Mouse (Mus musculus) kidney, postnatal 0 days (tissue): ENCODE results near the gene Fbxo34. TPM values are rescaled to one million over a fixed set of nuclear protein-coding genes. Genes with fewer than 3 reads are reported as not detected.

ENCODE experiments used
- ATAC-seq: fragments of 200-750 bp; cut with Nextera tagmentation; replicated peaks from 2 replicates; pipeline ENCODE4 v1.8.0; 2017; ENCODE audit warnings: low read depth, moderate number of reproducible peaks, moderate TSS enrichment, moderate library complexity; ENCODE audit not compliant: low FRiP score
- DNase-seq: peaks from one replicate; pipeline ENCODE4 v3.0.0-alpha.2; 2016; ENCODE audit warnings: low spot score
- H3K27ac ChIP-seq: fragments of 300-500 bp; sonication (generic); 2 replicates; pipeline ENCODE4 v1.5.1; 2014; ENCODE audit warnings: mild to moderate bottlenecking
- H3K27me3 ChIP-seq: fragments of 300-500 bp; sonication (generic); 2 replicates; pipeline ENCODE4 v1.6.1; 2014; ENCODE audit warnings: low read length, mixed read lengths; ENCODE audit not compliant: insufficient read depth
- H3K36me3 ChIP-seq: fragments of 300-500 bp; sonication (generic); 2 replicates; pipeline ENCODE4 v1.6.1; 2014; ENCODE audit warnings: low read length, mixed read lengths; ENCODE audit not compliant: insufficient read depth
- H3K4me1 ChIP-seq: fragments of 300-500 bp; sonication (generic); replicated peaks from 2 replicates; pipeline ENCODE4 v1.6.1; 2014; ENCODE audit warnings: antibody characterized with exemption, low read length, mixed read lengths; ENCODE audit not compliant: insufficient read depth
- H3K4me2 ChIP-seq: fragments of 300-500 bp; sonication (generic); 2 replicates; pipeline ENCODE4 v1.6.1; 2014; ENCODE audit warnings: mild to moderate bottlenecking, low read length, moderate library complexity, mixed read lengths
- H3K4me3 ChIP-seq: fragments of 300-500 bp; sonication (generic); replicated peaks from 2 replicates; pipeline ENCODE4 v1.5.1; 2014; ENCODE audit warnings: low read depth, low read length
- H3K9ac ChIP-seq: fragments of 300-500 bp; sonication (generic); 2 replicates; pipeline ENCODE4 v1.6.1; 2014; ENCODE audit warnings: low read depth, low read length
- H3K9me3 ChIP-seq: fragments of 300-500 bp; sonication (generic); replicated peaks from 2 replicates; pipeline ENCODE4 v1.6.1; 2016; ENCODE audit warnings: low read length, inconsistent platforms, mixed read lengths
- CTCF ChIP-seq: IDR thresholded peaks from 2 replicates; pipeline ENCODE4 v1.5.1; 2016; ENCODE audit warnings: antibody characterized with exemption, low read depth, mild to moderate bottlenecking, moderate library complexity
- WGBS: fragments of 180-500 bp; shearing (Covaris S2); extraction: QIAGEN DNeasy Blood & Tissue Kit; methylation state at CpG from one replicate; pipeline ENCODE4 v1.1.7; 2014; 5-methylcytosine and 5-hydroxymethylcytosine counted together
- polyA plus RNA-seq: library from polyadenylated mRNA; unstranded; fragments of >200 nt; fragmentation: Nextera tagmentation; extraction: Ambion mirVana; gene quantifications from 2 replicates; pipeline ENCODE4 v1.2.1, GENCODE M21; 2015

Fbxo34 gene
- polyA plus RNA-seq, 1 experiment from 2014 or later: 18.9 TPM

DNA sequence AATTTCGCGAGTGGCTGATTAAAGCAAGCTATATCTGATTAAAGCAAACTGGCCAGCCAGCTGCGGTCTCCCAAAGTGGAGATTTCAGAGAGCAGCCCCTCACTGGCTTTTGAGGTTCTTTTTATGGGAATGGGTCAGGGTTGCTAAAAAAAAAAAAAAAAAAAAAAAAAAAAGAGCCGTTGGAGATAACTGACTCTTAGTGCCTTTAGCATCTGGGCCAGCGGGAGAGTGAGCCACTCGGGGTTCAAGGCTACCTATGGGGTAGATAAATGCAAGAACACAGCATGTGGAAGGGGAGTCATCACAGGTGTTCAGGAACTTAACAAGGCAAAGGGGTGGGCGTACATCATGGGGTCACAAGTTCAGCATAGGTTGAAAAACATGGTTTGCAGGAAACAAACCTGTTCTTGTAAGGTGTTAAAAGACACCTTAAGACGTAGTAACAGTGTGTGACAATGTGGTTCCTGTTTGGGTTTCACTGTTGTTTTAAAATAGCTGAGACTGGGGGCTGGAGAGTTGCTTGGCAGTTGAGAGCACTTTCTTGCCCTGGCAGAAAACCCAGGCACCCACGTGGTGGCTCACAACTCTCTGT, 31.1 kb upstream of the Fbxo34 start:
- H3K27ac ChIP-seq: no peak overlapping the region
- H3K9ac ChIP-seq: no peak overlapping the region
- ATAC-seq (no peak), DNase-seq (no peak)
- H3K27me3 ChIP-seq: no peaks in the 10 kb centered on the region
- H3K36me3 ChIP-seq: no peaks in the 10 kb centered on the region
- WGBS: 69% methylated on average over 9 of the region's 9 CpGs
- H3K4me3 ChIP-seq: no peak overlapping the region
- no peak for TF ChIP-seq CTCF
- 0 out of 2 replicates have a peak, but pooled peaks cover 9% of the 10 kb centered on the region for H3K4me1 ChIP-seq
- no peaks in the 10 kb centered on the region for H3K9me3 ChIP-seq
- H3K4me2 ChIP-seq: peak overlapping the region; percentile 54; the same call in 1 of the 2 replicates

DNA sequence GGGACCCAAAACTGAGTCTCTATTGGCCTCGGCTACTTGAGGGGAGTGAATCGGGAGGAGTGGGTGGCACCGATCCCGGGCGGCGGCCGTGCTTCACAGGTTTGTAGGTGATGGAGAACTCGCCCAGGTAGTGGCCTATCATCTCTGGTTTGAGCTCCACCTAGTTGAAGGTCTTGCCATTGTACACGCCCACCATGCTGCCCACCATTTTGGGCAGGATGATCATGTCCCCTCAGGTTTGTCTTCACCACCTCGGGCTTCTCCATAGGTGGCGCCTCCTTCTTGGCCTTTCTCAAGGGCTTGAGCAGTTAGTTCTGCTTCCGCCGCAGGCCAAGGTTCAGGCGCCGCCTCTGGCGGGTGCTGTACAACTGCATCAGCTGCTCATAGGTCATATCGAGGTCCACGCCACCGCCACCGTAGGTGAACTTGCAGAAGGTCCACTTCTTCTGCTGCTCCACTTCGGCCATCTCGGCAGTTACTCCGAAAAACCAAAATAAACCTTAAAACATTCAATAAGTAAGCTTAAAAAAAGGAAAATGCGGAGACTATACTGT, 30.4 kb upstream of the Fbxo34 start:
- DNase-seq: no peak
- TF ChIP-seq CTCF: no peak

DNA sequence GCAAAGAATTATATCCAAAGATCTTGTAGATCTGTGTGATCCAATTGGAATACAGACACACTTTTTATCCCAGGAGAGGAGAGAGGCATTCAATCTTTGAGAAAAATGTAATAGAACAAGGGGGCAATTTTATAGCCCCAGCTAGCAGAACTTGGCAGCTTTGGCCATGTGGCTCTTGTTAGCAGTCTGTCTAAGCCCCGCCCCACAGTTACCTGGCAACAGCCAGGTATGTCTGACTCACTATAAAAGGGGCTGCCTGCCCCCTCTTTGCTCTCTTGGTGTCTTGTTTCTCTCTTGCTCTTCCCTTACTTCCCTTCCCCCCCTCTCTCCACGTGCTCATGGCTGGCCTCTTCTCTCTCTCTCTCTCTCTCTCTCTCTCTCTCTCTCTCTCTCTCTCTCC, 28.6 kb upstream of the Fbxo34 start:
- TF ChIP-seq CTCF: no peak
- Histone ChIP-seq H3K4me1 (0 out of 2 replicates have a peak, but pooled peaks cover 9% of the 10 kb centered on the region), H3K9ac (no peak overlapping the region), H3K27me3 (no peaks in the 10 kb centered on the region), H3K4me2 (no peak overlapping the region), H3K27ac (no peak overlapping the region), H3K9me3 (no peaks in the 10 kb centered on the region), H3K4me3 (no peak overlapping the region), H3K36me3 (no peaks in the 10 kb centered on the region)
- WGBS: 39% methylated on average over 2 of the region's 2 CpGs
- DNase-seq: no peak
- no peak for ATAC-seq

More for the DNA sequence above, 30.4 kb upstream of the Fbxo34 start:
- WGBS: 91% methylated on average over 24 of the region's 24 CpGs
- no peak overlapping the region for H3K27ac ChIP-seq
- no peaks in the 10 kb centered on the region for H3K36me3 ChIP-seq
- no peak overlapping the region for H3K4me3 ChIP-seq
- no peak for ATAC-seq
- no peak overlapping the region for H3K4me2 ChIP-seq
- 0 out of 2 replicates have a peak, but pooled peaks cover 9% of the 10 kb centered on the region for H3K4me1 ChIP-seq
- no peaks in the 10 kb centered on the region for H3K27me3 ChIP-seq
- H3K9me3 ChIP-seq: no peaks in the 10 kb centered on the region
- no peak overlapping the region for H3K9ac ChIP-seq

DNA sequence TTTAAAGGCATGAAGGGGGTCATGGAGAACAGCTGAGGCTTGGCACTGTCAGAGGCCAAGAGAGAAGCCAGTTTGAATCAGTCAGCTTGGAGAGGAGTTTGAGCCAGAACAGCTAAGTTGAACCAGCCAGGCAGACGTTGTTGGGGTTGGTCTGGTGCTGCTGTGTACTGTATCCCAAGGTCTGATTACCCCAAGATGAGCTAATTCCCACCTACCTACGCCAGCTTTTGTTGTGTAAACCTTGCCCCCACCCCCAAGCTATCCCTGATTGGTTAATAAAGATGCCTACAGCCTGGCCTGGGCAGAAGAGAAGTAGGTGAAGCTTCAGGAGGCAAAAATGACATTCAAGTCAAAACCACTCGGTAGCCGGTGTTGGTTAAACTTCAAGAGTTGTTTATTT, 27.8 kb upstream of the Fbxo34 start:
- no peak for TF ChIP-seq CTCF
- ATAC-seq (no peak), DNase-seq (no peak)
- H3K27me3 ChIP-seq: no peaks in the 10 kb centered on the region
- H3K9me3 ChIP-seq: no peaks in the 10 kb centered on the region
- no peak overlapping the region for H3K4me2 ChIP-seq
- no peak overlapping the region for H3K4me3 ChIP-seq
- H3K36me3 ChIP-seq: no peaks in the 10 kb centered on the region
- 65% methylated on average over 4 of the region's 4 CpGs for WGBS
- no peak overlapping the region for H3K9ac ChIP-seq
- 0 out of 2 replicates have a peak, but pooled peaks cover 1% of the 10 kb centered on the region for H3K4me1 ChIP-seq
- H3K27ac ChIP-seq: no peak overlapping the region

DNA sequence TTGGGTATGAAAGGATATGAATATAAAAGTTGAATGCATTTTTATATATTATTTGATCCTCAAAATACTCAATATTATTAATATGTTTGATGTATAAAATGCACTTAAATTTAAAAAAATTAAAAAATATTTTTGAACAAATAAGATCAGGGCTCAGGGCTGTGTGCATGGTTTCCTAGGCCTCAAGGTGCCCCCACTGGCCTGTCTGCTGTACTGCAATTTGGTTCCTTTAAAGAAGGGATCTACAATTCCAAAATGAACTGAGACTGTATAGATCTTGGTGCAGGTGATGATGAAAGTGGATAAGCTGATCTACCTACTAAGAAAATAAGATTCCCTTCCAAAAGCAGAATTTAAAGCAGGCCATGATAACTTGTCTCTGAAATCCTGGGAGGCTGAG, 17.2 kb upstream of the Fbxo34 start:
- Histone ChIP-seq H3K4me1 (no peaks in the 10 kb centered on the region), H3K4me2 (no peak overlapping the region), H3K4me3 (no peak overlapping the region), H3K27me3 (no peaks in the 10 kb centered on the region), H3K27ac (no peak overlapping the region), H3K36me3 (no peaks in the 10 kb centered on the region), H3K9me3 (no peaks in the 10 kb centered on the region), H3K9ac (no peak overlapping the region)
- ATAC-seq (no peak), DNase-seq (peak; percentile 33)
- TF ChIP-seq CTCF: peak; percentile 42

DNA sequence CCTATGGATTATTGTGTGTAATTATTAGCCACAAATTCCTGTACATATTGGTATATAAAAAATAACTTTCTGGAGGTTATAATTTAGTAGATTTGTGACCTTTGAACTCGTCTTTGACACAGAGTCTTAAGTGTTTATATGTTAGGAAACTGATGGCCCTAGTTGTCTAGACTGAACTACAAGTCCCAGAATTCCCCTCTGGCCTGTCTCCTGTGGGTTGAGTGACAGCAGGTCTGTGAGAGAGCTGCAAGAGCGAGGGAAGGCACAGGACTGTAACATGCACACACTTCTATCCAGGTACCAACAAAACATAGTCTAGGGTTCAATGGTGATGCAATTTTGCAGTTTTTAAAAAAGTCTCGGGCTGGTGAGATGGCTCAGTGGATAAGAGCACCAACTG, 11.3 kb upstream of the Fbxo34 start:
- Histone ChIP-seq H3K9ac (no peak overlapping the region), H3K4me2 (no peak overlapping the region), H3K36me3 (no peaks in the 10 kb centered on the region), H3K27me3 (no peaks in the 10 kb centered on the region), H3K4me1 (no peaks in the 10 kb centered on the region), H3K9me3 (no peaks in the 10 kb centered on the region), H3K27ac (no peak overlapping the region), H3K4me3 (no peak overlapping the region)
- WGBS: 77% methylated on average over 3 of the region's 3 CpGs
- ATAC-seq (no peak), DNase-seq (no peak)
- no peak for TF ChIP-seq CTCF
